Mouse (Mus musculus) liver, adult 10 weeks (tissue): ENCODE results near the gene Gm17482. TPM values are rescaled to one million over a fixed set of nuclear protein-coding genes. Genes with fewer than 3 reads are reported as not detected.

Experiments
- polyA plus RNA-seq: library from polyadenylated mRNA; stranded (reverse); fragments of 350-450 nt; fragmentation: Illumina TruSeq; extraction: RNeasy Lipid Tissue Mini Kit (QIAGEN cat#74804); gene quantifications from one replicate; pipeline ENCODE4 v1.2.3, GENCODE M21; 2014; ENCODE audit warnings: low read depth, low replicate concordance

The Gm17482 gene
- not detected for polyA plus RNA-seq

GRCm38 (mm10) chr6:115227043-115227442, at the start of gene Gm17482:
TSS of gene Gm17482 (plus strand) at chr6:115227343.

GRCm38 (mm10) chr6:115252099-115252873, 25.1 kb downstream of the Gm17482 start, which contains the start of gene Timp4:
TSS of gene Timp4 (minus strand) at chr6:115252205.

Other genes with a start within 250 kb of the Gm17482 start
- gene Tamm41, start 189.5 kb upstream of the Gm17482 start, polyA plus RNA-seq: 2.9 TPM
- gene Syn2, start 92.4 kb upstream of the Gm17482 start, polyA plus RNA-seq: not detected
- not detected for gene Timp4, start 24.9 kb downstream of the Gm17482 start, polyA plus RNA-seq
- gene Pparg, start 133.6 kb downstream of the Gm17482 start, polyA plus RNA-seq: 18.8 TPM